Mouse (Mus musculus) MEL (cell line): Measurements from ENCODE around the gene Exoc3l. TPM values are rescaled to one million over a fixed set of nuclear protein-coding genes. Genes with fewer than 3 reads are reported as not detected.

Experiments used
- DNase-seq: peaks from one replicate; pipeline ENCODE4 v3.0.0; 2011; ENCODE audit warnings: low read depth, low spot score
- H3K27ac ChIP-seq: 2 replicates; pipeline ENCODE4 v1.5.1; 2012; ENCODE audit warnings: low read depth, mild to moderate bottlenecking, control low read depth, low read length, moderate library complexity; ENCODE audit not compliant: control insufficient read depth
- H3K27me3 ChIP-seq, 2 experiments: fragments of 150-350 bp in 1 of 2; sonication (generic) in 1 of 2; 2 replicates each; pipeline ENCODE4 v1.6.1; 2012; ENCODE audit warnings: low read length in 2 of 2, mild to moderate bottlenecking in 2 of 2, improper control_type of control experiment in 1 of 2, moderate library complexity in 1 of 2; ENCODE audit not compliant: insufficient read depth in 2 of 2, control insufficient read depth in 1 of 2
- H3K36me3 ChIP-seq, 2 experiments: 2 replicates each; pipeline ENCODE4 v1.6.1; 2012 to 2014; ENCODE audit warnings: low read length in 2 of 2, improper control_type of control experiment in 1 of 2, inconsistent platforms in 1 of 2, mild to moderate bottlenecking in 1 of 2; ENCODE audit not compliant: insufficient read depth in 2 of 2, control insufficient read depth in 1 of 2
- H3K4me1 ChIP-seq, 2 experiments: fragments of 150-350 bp in 1 of 2; sonication (generic) in 1 of 2; 2 replicates each; pipeline ENCODE4 v1.6.1; 2012; ENCODE audit warnings: low read length in 2 of 2, improper control_type of control experiment in 1 of 2, mild to moderate bottlenecking in 1 of 2; ENCODE audit not compliant: insufficient read depth in 2 of 2, control insufficient read depth in 1 of 2
- H3K4me3 ChIP-seq, 2 experiments: fragments of 150-350 bp in 1 of 2; sonication (generic) in 1 of 2; 2 replicates each; pipeline ENCODE4 v1.5.1; 2012; ENCODE audit warnings: low read depth in 2 of 2, low read length in 2 of 2, mild to moderate bottlenecking in 2 of 2, moderate library complexity in 2 of 2, control low read depth in 1 of 2, improper control_type of control experiment in 1 of 2; ENCODE audit not compliant: control insufficient read depth in 1 of 2, insufficient read depth in 1 of 2
- H3K79me2 ChIP-seq: 2 replicates; pipeline ENCODE4 v1.6.1; 2012; ENCODE audit warnings: mild to moderate bottlenecking, low read length, moderate library complexity; ENCODE audit not compliant: control insufficient read depth, poor library complexity, insufficient read depth
- H3K9ac ChIP-seq: 2 replicates; pipeline ENCODE4 v1.6.1; 2012; ENCODE audit warnings: low read depth, mild to moderate bottlenecking, control low read depth, low read length, moderate library complexity; ENCODE audit not compliant: control insufficient read depth, poor library complexity, severe bottlenecking
- H3K9me3 ChIP-seq: fragments of 150-350 bp; sonication (generic); replicated peaks from 2 replicates; pipeline ENCODE4 v1.6.1; 2012; ENCODE audit warnings: mild to moderate bottlenecking, low read length, improper control_type of control experiment, moderate library complexity; ENCODE audit not compliant: insufficient read depth
- BHLHE40 ChIP-seq: IDR thresholded peaks from 2 replicates; pipeline ENCODE4 v1.6.1; 2012; ENCODE audit warnings: low read depth, mild to moderate bottlenecking, inconsistent platforms, low read length, improper control_type of control experiment, borderline replicate concordance
- CHD1 ChIP-seq: IDR thresholded peaks from 2 replicates; pipeline ENCODE4 v1.6.1; 2012; ENCODE audit warnings: low read depth, mild to moderate bottlenecking, inconsistent platforms, low read length, improper control_type of control experiment
- CHD2 ChIP-seq: IDR thresholded peaks from 2 replicates; pipeline ENCODE4 v1.6.1; 2011; ENCODE audit warnings: low read length, improper control_type of control experiment
- E2F4 ChIP-seq: IDR thresholded peaks from 2 replicates; pipeline ENCODE4 v1.6.1; 2011; ENCODE audit warnings: low read depth, low read length, improper control_type of control experiment, borderline replicate concordance
- ELF1 ChIP-seq: IDR thresholded peaks from 2 replicates; pipeline ENCODE4 v1.6.1; 2014; ENCODE audit warnings: low read depth, mild to moderate bottlenecking, inconsistent platforms, low read length, improper control_type of control experiment, moderate library complexity
- EP300 ChIP-seq, 2 experiments: IDR thresholded peaks; 2 replicates each; pipeline ENCODE4 v1.6.1; 2011; ENCODE audit warnings: improper control_type of control experiment in 2 of 2, low read length in 2 of 2, low read depth in 1 of 2, mild to moderate bottlenecking in 1 of 2
- ETS1 ChIP-seq: IDR thresholded peaks from 2 replicates; pipeline ENCODE4 v1.6.1; 2012; ENCODE audit warnings: low read depth, mild to moderate bottlenecking, inconsistent platforms, low read length, improper control_type of control experiment, moderate library complexity
- GATA1 ChIP-seq: IDR thresholded peaks from 2 replicates; pipeline ENCODE4 v1.6.1; 2011; ENCODE audit warnings: low read depth, low read length, improper control_type of control experiment
- HCFC1 ChIP-seq: IDR thresholded peaks from 2 replicates; pipeline ENCODE4 v1.6.1; 2012; ENCODE audit warnings: low read depth, mild to moderate bottlenecking, inconsistent platforms, low read length, improper control_type of control experiment, moderate library complexity
- KAT2A ChIP-seq: conservative IDR thresholded peaks from 2 replicates; pipeline ENCODE4 v1.6.1; 2012; ENCODE audit warnings: low read depth, low read length, improper control_type of control experiment, inconsistent platforms
- MAFK ChIP-seq: IDR thresholded peaks from 2 replicates; pipeline ENCODE4 v1.6.1; 2011; ENCODE audit warnings: low read depth, mild to moderate bottlenecking, low read length, improper control_type of control experiment, borderline replicate concordance
- MAZ ChIP-seq: IDR thresholded peaks from 2 replicates; pipeline ENCODE4 v1.6.1; 2012; ENCODE audit warnings: low read depth, mild to moderate bottlenecking, inconsistent platforms, low read length, improper control_type of control experiment
- MXI1 ChIP-seq: IDR thresholded peaks from 2 replicates; pipeline ENCODE4 v1.6.1; 2011; ENCODE audit warnings: mild to moderate bottlenecking, low read depth, low read length, improper control_type of control experiment
- MYB ChIP-seq: IDR thresholded peaks from 2 replicates; pipeline ENCODE4 v1.6.1; 2011; ENCODE audit warnings: mild to moderate bottlenecking, low read depth, low read length, improper control_type of control experiment
- NRF1 ChIP-seq: IDR thresholded peaks from 2 replicates; pipeline ENCODE4 v1.6.1; 2014; ENCODE audit warnings: low read depth, mild to moderate bottlenecking, inconsistent platforms, low read length, improper control_type of control experiment, moderate library complexity; ENCODE audit not compliant: poor library complexity, insufficient read depth, severe bottlenecking
- POLR2A ChIP-seq, 2 experiments: IDR thresholded peaks; 2 replicates each; pipeline ENCODE4 v1.6.1; 2011 to 2012; ENCODE audit warnings: low read length in 2 of 2, mild to moderate bottlenecking in 2 of 2, control low read depth in 1 of 2, improper control_type of control experiment in 1 of 2, low read depth in 1 of 2, moderate library complexity in 1 of 2; ENCODE audit not compliant: control insufficient read depth in 1 of 2, insufficient read depth in 1 of 2, poor library complexity in 1 of 2
- POLR2AphosphoS5 ChIP-seq: IDR thresholded peaks from 2 replicates; pipeline ENCODE4 v1.6.1; 2012; ENCODE audit warnings: low read depth, borderline replicate concordance, mild to moderate bottlenecking, inconsistent platforms, low read length, moderate library complexity, mixed read lengths
- RCOR1 ChIP-seq: IDR thresholded peaks from 2 replicates; pipeline ENCODE4 v1.6.1; 2012; ENCODE audit warnings: low read depth, mild to moderate bottlenecking, inconsistent platforms, low read length, improper control_type of control experiment
- SIN3A ChIP-seq: IDR thresholded peaks from 2 replicates; pipeline ENCODE4 v1.6.1; 2012; ENCODE audit warnings: low read length, improper control_type of control experiment, inconsistent platforms
- TAL1 ChIP-seq: IDR thresholded peaks from 2 replicates; pipeline ENCODE4 v1.6.1; 2012; ENCODE audit warnings: mild to moderate bottlenecking, inconsistent platforms, low read length, moderate library complexity, mixed read lengths
- TCF12 ChIP-seq: IDR thresholded peaks from 2 replicates; pipeline ENCODE4 v1.6.1; 2014; ENCODE audit warnings: low read depth, mild to moderate bottlenecking, inconsistent platforms, low read length, improper control_type of control experiment, moderate library complexity
- UBTF ChIP-seq: IDR thresholded peaks from 2 replicates; pipeline ENCODE4 v1.6.1; 2012; ENCODE audit warnings: low read depth, mild to moderate bottlenecking, inconsistent platforms, low read length, improper control_type of control experiment, moderate library complexity, borderline replicate concordance; ENCODE audit not compliant: insufficient read depth
- USF1 ChIP-seq: IDR thresholded peaks from 2 replicates; pipeline ENCODE4 v1.6.1; 2014; ENCODE audit warnings: low read depth, mild to moderate bottlenecking, inconsistent platforms, low read length, improper control_type of control experiment, moderate library complexity
- USF2 ChIP-seq, 2 experiments: IDR thresholded peaks; 2 replicates each; pipeline ENCODE4 v1.6.1; 2011 to 2012; ENCODE audit warnings: improper control_type of control experiment in 2 of 2, low read length in 2 of 2, borderline replicate concordance in 1 of 2, inconsistent platforms in 1 of 2, low read depth in 1 of 2, mild to moderate bottlenecking in 1 of 2; ENCODE audit not compliant: insufficient read depth in 1 of 2
- ZC3H11A ChIP-seq: IDR thresholded peaks from 2 replicates; pipeline ENCODE4 v1.6.1; 2012; ENCODE audit warnings: low read depth, mild to moderate bottlenecking, inconsistent platforms, low read length, improper control_type of control experiment
- ZMIZ1 ChIP-seq: IDR thresholded peaks from 2 replicates; pipeline ENCODE4 v1.6.1; 2012; ENCODE audit warnings: low read depth, mild to moderate bottlenecking, inconsistent platforms, low read length, improper control_type of control experiment, moderate library complexity
- polyA plus RNA-seq, 2 experiments: library from polyadenylated mRNA; stranded (reverse) in 1 of 2; unstranded in 1 of 2; fragments of >175 nt in 1 of 2; fragments of >200 nt in 1 of 2; gene quantifications; 2 replicates each; pipeline versions ENCODE4 v1.2.1 to v1.2.4; 2012; ENCODE audit warnings: low replicate concordance in 2 of 2, low read depth in 1 of 2; ENCODE audit not compliant: insufficient read length in 2 of 2, insufficient read depth in 1 of 2, missing spikeins in 1 of 2
- total RNA-seq: library from RNA; depleted of rRNA; stranded (reverse); fragments of 300-350 nt; gene quantifications from 2 replicates; pipeline ENCODE4 v1.2.3, GENCODE M21; 2012

Gene Exoc3l
- total and polyA plus RNA-seq, 3 experiments: 0.69 to 2.0 TPM; not detected in 1

GRCm38 (mm10) chr8:105312891-105313481 is 17.1 kb upstream of the Exoc3l start:
- DNase-seq: peak; percentile 70
- Histone ChIP-seq H3K27ac (peak overlapping the region; percentile 26; the same call in 1 of the 2 replicates), H3K79me2 (no peaks in the 10 kb centered on the region), H3K4me1 (peaks cover 22 to 28% of the 10 kb centered on the region in 2 experiments), H3K9ac (peak overlapping the region; percentile 12; the same call in 1 of the 2 replicates), H3K36me3 (peaks cover 0 to 24% of the 10 kb centered on the region in 2 experiments; a peak in 2 of 4 replicates), H3K9me3 (no peaks in the 10 kb centered on the region), H3K4me3 (no peak overlapping the region), H3K27me3 (no peaks in the 10 kb centered on the region)
- peak; percentile 91 for TF ChIP-seq TCF12
- TF ChIP-seq MYB: no peak
- peak; percentile 58; the same call in 1 of the 2 replicates for TF ChIP-seq GATA1
- TF ChIP-seq USF1: no peak
- no peak for TF ChIP-seq KAT2A
- TF ChIP-seq POLR2AphosphoS5: no peak
- TF ChIP-seq ELF1: no peak
- peak; percentile 59 for TF ChIP-seq TAL1
- TF ChIP-seq UBTF: no peak
- no peak for TF ChIP-seq ZC3H11A
- peak; percentile 60 to 80 for TF ChIP-seq EP300 (IDR thresholded peaks at IDR 0.05; ENCODE audit: low read depth in 1 of 2, low read length in 2 of 2)
- TF ChIP-seq MAFK: no peak
- no peak for TF ChIP-seq USF2 (IDR thresholded peaks at IDR 0.05; ENCODE audit: borderline replicate concordance in 1 of 2, insufficient read depth in 1 of 2, low read depth in 1 of 2, low read length in 2 of 2)
- TF ChIP-seq RCOR1: peak; percentile 17; the same call in 1 of the 2 replicates
- TF ChIP-seq MAZ: 0 out of 2 replicates have a peak, but pooled peaks have one; percentile 30
- no peak for TF ChIP-seq POLR2A (IDR thresholded peaks at IDR 0.05; ENCODE audit: control insufficient read depth in 1 of 2, insufficient read depth in 1 of 2, low read depth in 1 of 2, low read length in 2 of 2, poor library complexity in 1 of 2)
- TF ChIP-seq HCFC1: no peak
- no peak for TF ChIP-seq ZMIZ1
- no peak for TF ChIP-seq E2F4
- no peak for TF ChIP-seq NRF1
- peak; percentile 47 for TF ChIP-seq SIN3A
- TF ChIP-seq MXI1: peak; percentile 19; the same call in 1 of the 2 replicates
- TF ChIP-seq CHD1: no peak
- peak; percentile 90 for TF ChIP-seq ETS1
- TF ChIP-seq CHD2: no peak
- no peak for TF ChIP-seq BHLHE40
